Mouse (Mus musculus): ENCODE measurements at regions not wholly inside any gene's neighbourhood (a gene's known extent, or its start where the extent isn't known, plus 50 kb on each side); places are given as distances from the start of the nearest gene placed in this dataset.

DNA sequence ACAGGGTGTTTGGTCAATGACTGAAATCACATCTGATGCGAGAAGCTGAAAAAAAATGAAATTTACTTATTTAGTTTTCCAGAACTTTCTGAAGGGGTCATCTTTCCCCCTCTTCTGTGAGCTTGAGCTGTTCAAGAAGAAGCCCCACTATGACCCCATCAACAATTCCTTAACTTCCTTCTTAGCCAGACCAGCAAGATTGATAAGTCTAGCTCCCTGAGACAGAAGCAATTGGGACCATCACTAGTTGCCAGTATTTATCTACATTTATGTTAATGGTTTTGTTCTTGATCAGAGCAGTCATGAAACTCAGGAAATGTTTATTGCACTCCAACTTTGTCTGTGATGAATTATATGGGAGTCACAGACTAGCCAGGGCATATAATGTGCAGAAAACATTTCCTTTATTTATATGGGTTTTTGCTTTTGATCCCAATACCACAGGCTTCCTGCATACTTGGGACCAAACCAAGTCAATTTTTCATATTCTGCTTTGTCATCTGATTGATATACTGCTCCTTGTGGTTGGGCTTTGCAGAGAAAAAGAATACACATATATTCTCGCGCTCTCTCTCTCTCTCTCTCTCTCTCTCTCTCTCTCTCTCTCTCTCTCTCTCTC is 645.5 kb upstream of the Cdh11 start:
- WGBS = 91% methylated on average over 3 of the region's 3 CpGs

GRCm38 (mm10) chr8:103433532-103434105 is 648.2 kb upstream of the Cdh11 start:
- Histone ChIP-seq H3K4me1 (no peaks in the 10 kb centered on the region), H3K4me3 (no peak overlapping the region), H3K9me3 (no peaks in the 10 kb centered on the region), H3K27ac (no peak overlapping the region), H3K36me3 (replicated peaks) (no peaks in the 10 kb centered on the region), H3K9ac (no peak overlapping the region), H3K27me3 (replicated peaks) (no peaks in the 10 kb centered on the region), H3K4me2 (no peak overlapping the region)
- WGBS = 97% methylated on average over 6 of the region's 6 CpGs
- no peak for ATAC-seq (replicated peaks)

More for the DNA sequence above, 645.5 kb upstream of the Cdh11 start:
- Histone ChIP-seq H3K9ac (no peak overlapping the region), H3K9me3 (no peaks in the 10 kb centered on the region), H3K4me3 (no peak overlapping the region), H3K27me3 (replicated peaks) (no peaks in the 10 kb centered on the region), H3K4me1 (no peaks in the 10 kb centered on the region), H3K27ac (no peak overlapping the region), H3K36me3 (replicated peaks) (no peaks in the 10 kb centered on the region), H3K4me2 (no peak overlapping the region)
- ATAC-seq (replicated peaks) = no peak

DNA sequence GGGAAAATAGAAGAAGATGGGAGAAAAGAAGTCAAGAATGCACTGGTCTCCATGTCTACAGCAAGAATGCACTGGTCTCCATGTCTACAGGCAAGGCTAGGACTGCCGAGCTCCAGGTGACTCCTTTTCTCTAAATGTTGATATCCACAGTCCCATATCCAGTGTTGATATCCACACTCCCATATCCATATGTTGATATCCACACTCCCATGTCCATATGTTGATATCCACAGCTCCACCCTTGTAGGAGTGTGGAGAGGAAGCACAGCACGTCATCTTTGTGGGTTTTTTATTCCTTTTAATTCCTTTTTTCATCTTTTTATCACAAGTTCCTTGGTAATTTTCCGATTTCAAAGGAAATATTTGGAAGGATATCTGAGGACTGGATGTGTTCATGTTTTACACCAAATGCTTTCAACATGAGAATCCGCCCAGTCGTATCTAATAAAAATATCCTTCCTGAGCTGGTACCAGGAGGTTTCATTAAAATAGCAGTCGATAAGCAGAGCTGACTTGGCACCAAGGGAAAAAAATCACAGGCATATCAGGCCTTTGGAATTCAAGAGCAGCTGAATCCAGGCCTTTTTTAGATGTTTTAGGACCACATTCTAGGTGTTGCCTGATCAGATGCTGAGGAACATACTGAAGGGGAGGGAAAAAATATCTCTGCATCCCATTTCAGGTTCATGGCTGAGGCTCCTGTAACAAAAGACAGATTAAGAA is 653.7 kb upstream of the Cdh11 start:
- H3K4me2 ChIP-seq = no peak overlapping the region
- H3K9me3 ChIP-seq = no peaks in the 10 kb centered on the region
- ATAC-seq (replicated peaks) = no peak
- no peak overlapping the region for H3K27ac ChIP-seq
- no peak overlapping the region for H3K9ac ChIP-seq
- H3K4me1 ChIP-seq = peaks cover 5% of the 10 kb centered on the region
- no peaks in the 10 kb centered on the region for H3K27me3 ChIP-seq (replicated peaks)
- H3K4me3 ChIP-seq = no peak overlapping the region
- H3K36me3 ChIP-seq (replicated peaks) = no peaks in the 10 kb centered on the region
- WGBS = 85% methylated on average over 6 of the region's 6 CpGs

GRCm38 (mm10) chr8:103441163-103441562 is 655.7 kb upstream of the Cdh11 start:
- Histone ChIP-seq H3K27ac (no peak overlapping the region), H3K4me2 (no peak overlapping the region), H3K9ac (no peak overlapping the region), H3K4me1 (peaks cover 5% of the 10 kb centered on the region), H3K9me3 (no peaks in the 10 kb centered on the region), H3K36me3 (replicated peaks) (no peaks in the 10 kb centered on the region), H3K4me3 (no peak overlapping the region), H3K27me3 (replicated peaks) (no peaks in the 10 kb centered on the region)
- WGBS = 75% methylated on average over 5 of the region's 5 CpGs
- no peak for ATAC-seq (replicated peaks)

DNA sequence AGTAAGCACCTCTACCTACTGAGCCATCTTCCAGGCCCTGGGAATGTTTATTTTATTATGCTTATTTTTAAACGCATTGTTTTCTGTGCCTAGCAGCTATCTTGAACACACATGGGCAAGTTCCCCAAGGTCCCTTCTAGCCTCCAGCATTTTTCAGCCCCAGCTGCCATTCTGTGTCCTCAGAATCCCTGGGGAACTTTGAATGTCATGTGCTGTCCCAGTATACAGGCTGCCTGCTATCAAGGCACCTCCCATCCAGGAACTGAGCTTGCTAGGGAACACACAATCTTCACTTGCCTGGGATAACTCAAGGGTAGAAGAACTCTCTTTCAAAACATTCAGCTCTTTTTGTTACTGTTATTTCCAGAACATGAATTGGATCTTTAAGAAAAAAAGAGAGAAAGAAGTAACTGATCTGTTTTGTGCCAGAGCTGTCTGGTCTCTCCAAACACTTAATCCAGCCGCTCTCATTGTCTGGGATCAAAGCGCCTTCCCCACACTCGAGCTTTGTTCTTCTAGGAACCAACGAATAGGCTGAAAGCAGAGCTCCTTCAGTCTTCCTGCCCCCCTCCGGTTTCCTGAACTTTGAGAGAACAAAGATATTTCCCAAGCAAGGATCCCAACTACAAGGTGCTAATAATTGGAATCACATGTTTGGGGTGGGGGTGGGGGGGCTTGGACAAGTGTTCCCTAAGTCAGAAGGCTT is 657.1 kb upstream of the Cdh11 start:
- no peak overlapping the region for H3K4me3 ChIP-seq
- H3K4me2 ChIP-seq = no peak overlapping the region
- WGBS = 9% methylated on average over 6 of the region's 6 CpGs
- H3K36me3 ChIP-seq (replicated peaks) = no peaks in the 10 kb centered on the region
- H3K27me3 ChIP-seq (replicated peaks) = no peaks in the 10 kb centered on the region
- ATAC-seq (replicated peaks) = no peak; the same call in 1 of the 2 replicates
- H3K9ac ChIP-seq = no peak overlapping the region
- H3K9me3 ChIP-seq = no peaks in the 10 kb centered on the region
- H3K4me1 ChIP-seq = peaks cover 5% of the 10 kb centered on the region
- no peak overlapping the region for H3K27ac ChIP-seq

GRCm38 (mm10) chr8:103444577-103444976 is 656.8 kb upstream of the Cdh5 start:
- ATAC-seq (replicated peaks) = no peak
- no peak overlapping the region for H3K4me2 ChIP-seq
- no peak overlapping the region for H3K27ac ChIP-seq
- H3K27me3 ChIP-seq (replicated peaks) = no peaks in the 10 kb centered on the region
- no peaks in the 10 kb centered on the region for H3K9me3 ChIP-seq
- H3K4me3 ChIP-seq = no peak overlapping the region
- H3K9ac ChIP-seq = no peak overlapping the region
- H3K4me1 ChIP-seq = peaks cover 9% of the 10 kb centered on the region
- H3K36me3 ChIP-seq (replicated peaks) = no peaks in the 10 kb centered on the region
- 62% methylated on average over 7 of the region's 7 CpGs for WGBS

DNA sequence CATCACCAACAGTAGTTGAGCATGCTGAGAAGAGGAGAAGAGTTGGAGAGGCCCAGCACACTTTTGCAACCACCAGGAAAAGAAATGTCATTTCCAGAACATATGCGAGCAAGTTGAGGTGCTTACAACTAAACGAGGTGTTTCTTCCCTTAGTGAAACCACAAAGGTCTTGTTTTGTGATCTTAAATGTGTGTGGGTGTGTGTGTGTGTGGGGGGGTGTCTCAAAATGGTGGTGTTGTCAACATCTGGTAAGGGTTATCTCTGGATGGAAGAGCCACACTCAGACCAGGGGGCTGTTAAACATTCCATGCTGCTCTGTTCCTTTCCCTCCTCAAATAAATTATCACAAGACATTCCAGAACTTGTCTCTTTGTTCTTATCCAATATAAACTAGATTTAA is 656.0 kb upstream of the Cdh5 start:
- H3K9me3 ChIP-seq = no peaks in the 10 kb centered on the region
- WGBS = 71% methylated on average over 2 of the region's 2 CpGs
- H3K9ac ChIP-seq = no peak overlapping the region
- H3K4me3 ChIP-seq = no peak overlapping the region
- H3K4me2 ChIP-seq = no peak overlapping the region
- H3K27ac ChIP-seq = no peak overlapping the region
- H3K36me3 ChIP-seq (replicated peaks) = no peaks in the 10 kb centered on the region
- no peaks in the 10 kb centered on the region for H3K27me3 ChIP-seq (replicated peaks)
- no peak for ATAC-seq (replicated peaks)
- H3K4me1 ChIP-seq = peaks cover 9% of the 10 kb centered on the region

DNA sequence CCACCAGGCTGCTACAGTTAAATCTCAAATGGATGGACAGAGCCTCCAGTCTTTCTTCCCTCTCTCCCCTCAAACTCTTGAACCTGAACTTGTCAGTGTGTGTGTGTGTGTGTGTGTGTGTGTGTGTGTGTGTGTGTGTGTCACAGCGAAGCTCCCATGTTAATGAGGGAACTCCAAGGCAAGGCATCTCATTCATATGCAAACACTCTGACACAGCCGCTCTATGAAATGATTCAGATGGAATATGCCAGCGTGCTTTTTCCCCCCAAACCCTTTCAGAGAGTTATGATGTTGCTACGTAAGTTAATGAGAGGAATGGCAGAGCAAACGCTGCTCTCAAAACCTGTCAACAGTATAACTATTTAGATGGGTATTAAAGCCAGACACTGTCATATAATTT is 653.5 kb upstream of the Cdh5 start:
- Histone ChIP-seq H3K36me3 (replicated peaks) (no peaks in the 10 kb centered on the region), H3K4me1 (0 out of 2 replicates have a peak, but pooled peaks cover 7% of the 10 kb centered on the region), H3K4me2 (no peak overlapping the region), H3K27me3 (replicated peaks) (no peaks in the 10 kb centered on the region), H3K9ac (no peak overlapping the region), H3K27ac (no peak overlapping the region), H3K9me3 (no peaks in the 10 kb centered on the region), H3K4me3 (no peak overlapping the region)
- WGBS = 42% methylated on average over 5 of the region's 5 CpGs
- ATAC-seq (replicated peaks) = no peak; the same call in 1 of the 2 replicates

- WGBS = 25% methylated on average over 5 of the region's 5 CpGs
- H3K27me3 ChIP-seq (replicated peaks) = no peaks in the 10 kb centered on the region; the same call in 1 of the 2 replicates
- ATAC-seq (replicated peaks) = no peak
These were observed 649.9 kb upstream of the Cdh5 start for GRCm38 (mm10) chr8:103451381-103452018.

DNA sequence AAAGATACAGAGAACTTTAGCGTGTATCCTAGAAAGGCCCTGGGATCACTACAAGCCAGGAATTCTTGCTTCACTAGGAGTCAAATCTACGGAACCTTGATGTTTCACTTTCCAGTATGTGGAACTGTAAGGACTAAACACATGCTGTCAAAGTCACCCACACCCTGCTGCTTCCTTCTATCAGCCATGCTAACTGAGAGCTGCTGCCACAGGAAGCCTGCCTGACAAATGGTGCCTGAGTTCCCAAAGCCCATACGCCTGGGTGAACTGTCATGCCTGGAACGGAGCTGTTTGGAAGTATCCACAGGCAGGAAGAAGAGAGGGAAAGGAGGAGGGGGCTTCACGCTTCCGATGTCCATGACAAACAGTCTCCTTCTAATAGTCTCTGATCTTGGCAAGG is 644.2 kb upstream of the Cdh5 start:
- ATAC-seq (replicated peaks) = no peak
- H3K9ac ChIP-seq = no peak overlapping the region
- H3K4me1 ChIP-seq = no peaks in the 10 kb centered on the region
- H3K4me2 ChIP-seq = no peak overlapping the region
- WGBS = 65% methylated on average over 6 of the region's 6 CpGs
- no peaks in the 10 kb centered on the region for H3K36me3 ChIP-seq (replicated peaks)
- H3K27me3 ChIP-seq (replicated peaks) = no peaks in the 10 kb centered on the region; the same call in 1 of the 2 replicates
- no peaks in the 10 kb centered on the region for H3K9me3 ChIP-seq
- H3K4me3 ChIP-seq = no peak overlapping the region
- H3K27ac ChIP-seq = no peak overlapping the region

More at GRCm38 (mm10) chr8:103451381-103452018, 649.9 kb upstream of the Cdh5 start:
- Histone ChIP-seq H3K9ac (no peak overlapping the region), H3K4me3 (no peak overlapping the region), H3K9me3 (no peaks in the 10 kb centered on the region), H3K36me3 (replicated peaks) (no peaks in the 10 kb centered on the region), H3K27ac (0 out of 2 replicates have a peak overlapping the region, but pooled peaks have one; percentile 2), H3K4me1 (0 out of 2 replicates have a peak, but pooled peaks cover 7% of the 10 kb centered on the region), H3K4me2 (no peak overlapping the region)

DNA sequence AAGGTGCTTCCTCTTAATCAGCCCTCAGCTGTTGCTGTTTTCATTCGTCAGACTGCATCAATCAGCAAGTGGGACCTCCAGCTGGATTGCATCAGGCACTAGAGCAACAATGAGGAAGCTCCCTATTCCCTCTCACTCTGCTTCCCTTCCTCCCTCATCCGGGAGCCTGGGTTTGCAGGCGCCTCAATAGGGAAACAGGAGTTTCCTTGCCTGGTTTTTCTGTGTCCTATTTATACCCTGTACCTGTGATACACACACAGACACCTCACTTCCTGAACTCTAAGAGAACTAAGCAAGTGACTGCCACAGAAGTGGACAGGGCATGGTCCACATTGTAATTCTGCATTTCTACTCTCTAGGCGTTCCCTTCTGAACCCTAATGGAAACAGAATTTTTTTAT is 637.9 kb upstream of the Cdh5 start:
- H3K4me3 ChIP-seq = no peak overlapping the region
- no peak for ATAC-seq (replicated peaks)
- 76% methylated on average over 4 of the region's 4 CpGs for WGBS
- H3K4me2 ChIP-seq = no peak overlapping the region
- no peak overlapping the region for H3K27ac ChIP-seq
- H3K9me3 ChIP-seq = no peaks in the 10 kb centered on the region
- H3K27me3 ChIP-seq (replicated peaks) = no peaks in the 10 kb centered on the region
- no peaks in the 10 kb centered on the region for H3K36me3 ChIP-seq (replicated peaks)
- no peak overlapping the region for H3K9ac ChIP-seq
- H3K4me1 ChIP-seq = peaks cover 12% of the 10 kb centered on the region
